Comparison of ENCODE assay signal across 15 mouse cellular contexts in the genomic region with DNA sequence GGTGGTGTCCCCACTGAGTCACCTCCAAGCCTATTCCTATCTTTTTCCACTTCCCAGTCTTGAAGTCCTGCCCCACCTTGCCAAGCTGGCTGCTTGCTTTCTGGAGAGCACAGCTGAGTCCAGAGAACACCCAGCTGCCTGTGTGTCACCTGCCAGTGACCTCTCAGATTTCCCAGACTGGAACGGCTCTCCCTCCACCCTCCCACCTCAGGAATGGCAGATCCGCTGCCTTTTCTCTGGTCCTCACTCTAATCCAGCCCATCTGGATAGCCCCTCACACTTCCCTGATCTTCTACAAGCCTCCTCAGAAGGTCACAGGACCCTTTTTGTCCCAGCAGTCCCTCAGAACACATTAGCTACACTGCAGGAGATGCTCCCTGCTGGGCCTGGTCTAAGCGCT.
DNase-seq lines count a peak whose midpoint lies in the region; ATAC-seq and TF ChIP-seq lines count a peak whose summit lies in the region.
"Had no signal": no experiment of that assay in that cellular context is flagged by ENCODE, and none has a peak within 500 bp of the region (broad histone marks: within the 10 kb centered on the region; RNA-seq: fewer than 3 reads in every experiment).

No protein-coding gene starts in this region.

- no peak for DNase-seq in forebrain, embryonic 11.5 days (ENCODE audit: low spot score)
- DNase-seq in urinary bladder, postnatal 14 days (ENCODE audit: low spot score), result peak; percentile 12
- no peak for DNase-seq in urinary bladder, postnatal 10 days (ENCODE audit: low spot score)
- DNase-seq in limb, embryonic 14.5 days (ENCODE audit: low spot score), result peak; percentile 25
- DNase-seq in adrenal gland, postnatal 14 days, result no peak
- no peak for DNase-seq in right cerebral cortex, postnatal 4 days
- DNase-seq: adrenal gland, postnatal 10 days; cerebellum, adult 11-12 months; heart, adult 2 months; kidney, postnatal 36 days; thymus, adult 2 months had no signal

- H3K36me3 ChIP-seq in forebrain, embryonic 13.5 days (ENCODE audit: poor library complexity, severe bottlenecking), result no peaks in the 10 kb centered on the region
- no peaks in the 10 kb centered on the region for H3K36me3 ChIP-seq in forebrain, embryonic 11.5 days (ENCODE audit: control insufficient read depth, insufficient read depth, low read length)
- H3K36me3 ChIP-seq in limb, embryonic 14.5 days (ENCODE audit: control insufficient read depth, insufficient read depth, low read length), result no peaks in the 10 kb centered on the region
- H3K36me3 ChIP-seq: limb, embryonic 12.5 days had no signal

- peak overlapping the region; percentile 54 for H3K27ac ChIP-seq in forebrain, embryonic 13.5 days
- no peak overlapping the region for H3K27ac ChIP-seq in forebrain, embryonic 11.5 days (ENCODE audit: low read depth, low read length)
- H3K27ac ChIP-seq in limb, embryonic 14.5 days (replicated peaks; ENCODE audit: low read depth, low read length), result no peak overlapping the region
- H3K27ac ChIP-seq: heart, adult 2 months; hindbrain, embryonic 14.5 days; limb, embryonic 12.5 days had no signal

- ATAC-seq in forebrain, embryonic 13.5 days, result no peak
- no peak for ATAC-seq in forebrain, embryonic 11.5 days (replicated peaks; ENCODE audit: low FRiP score)
- ATAC-seq in limb, embryonic 14.5 days (ENCODE audit: low FRiP score, low read depth), result peak; percentile 47; the same call in 1 of the 2 replicates
- ATAC-seq in granulocyte monocyte progenitor cell, adult 5-6 weeks (replicated peaks; ENCODE audit: poor library complexity, severe bottlenecking), result no peak

- H3K27me3 ChIP-seq in forebrain, embryonic 13.5 days, result no peaks in the 10 kb centered on the region
- no peaks in the 10 kb centered on the region for H3K27me3 ChIP-seq in forebrain, embryonic 11.5 days (ENCODE audit: control insufficient read depth, insufficient read depth, low read length)
- no peaks in the 10 kb centered on the region; the same call in 1 of the 2 replicates for H3K27me3 ChIP-seq in limb, embryonic 14.5 days (ENCODE audit: control insufficient read depth, insufficient read depth, low read length)

- no peaks in the 10 kb centered on the region for H3K9me3 ChIP-seq in forebrain, embryonic 13.5 days (replicated peaks)
- no peaks in the 10 kb centered on the region for H3K9me3 ChIP-seq in forebrain, embryonic 11.5 days (ENCODE audit: control insufficient read depth, low read length)
- no peaks in the 10 kb centered on the region for H3K9me3 ChIP-seq in limb, embryonic 14.5 days (ENCODE audit: control insufficient read depth, low read length)

- H3K4me3 ChIP-seq in forebrain, embryonic 13.5 days, result no peak overlapping the region
- no peak overlapping the region for H3K4me3 ChIP-seq in forebrain, embryonic 11.5 days (ENCODE audit: low read depth, low read length)
- H3K4me3 ChIP-seq in limb, embryonic 14.5 days (replicated peaks; ENCODE audit: low read length), result no peak overlapping the region
- H3K4me3 ChIP-seq: heart, adult 2 months; limb, embryonic 12.5 days had no signal

- 8% methylated on average over 3 of the region's 3 CpGs for WGBS in forebrain, embryonic 13.5 days
- WGBS in forebrain, embryonic 11.5 days, result 8% methylated on average over 3 of the region's 3 CpGs
- WGBS in limb, embryonic 14.5 days, result 9% methylated on average over 3 of the region's 3 CpGs

- no peak overlapping the region for H3K9ac ChIP-seq in forebrain, embryonic 13.5 days
- no peak overlapping the region for H3K9ac ChIP-seq in forebrain, embryonic 11.5 days (ENCODE audit: low read length)
- no peak overlapping the region for H3K9ac ChIP-seq in limb, embryonic 14.5 days (ENCODE audit: low read depth, low read length, severe bottlenecking)
- H3K9ac ChIP-seq: hindbrain, embryonic 14.5 days; limb, embryonic 12.5 days had no signal

- no peak for TF ChIP-seq POLR2A in limb, embryonic 14.5 days (IDR thresholded peaks at IDR 0.05; ENCODE audit: borderline replicate concordance, extremely low read depth, insufficient read depth, insufficient read length)

- H3K4me2 ChIP-seq in forebrain, embryonic 13.5 days, result no peak overlapping the region
- H3K4me2 ChIP-seq in forebrain, embryonic 11.5 days (ENCODE audit: low read depth, low read length, severe bottlenecking), result no peak overlapping the region
- H3K4me2 ChIP-seq in limb, embryonic 14.5 days (replicated peaks; ENCODE audit: low read depth, low read length, severe bottlenecking), result no peak overlapping the region
- H3K4me2 ChIP-seq: hindbrain, embryonic 14.5 days; limb, embryonic 12.5 days had no signal

- peaks cover 32% of the 10 kb centered on the region for H3K4me1 ChIP-seq in forebrain, embryonic 13.5 days
- peaks cover 8% of the 10 kb centered on the region; the same call in 1 of the 2 replicates for H3K4me1 ChIP-seq in forebrain, embryonic 11.5 days (replicated peaks; ENCODE audit: control insufficient read depth, insufficient read depth, low read length)
- H3K4me1 ChIP-seq in limb, embryonic 14.5 days (ENCODE audit: control insufficient read depth, insufficient read depth, low read length), result peaks cover 12% of the 10 kb centered on the region; the same call in 1 of the 2 replicates

Comparison
In these comparisons a context has a peak if more than half of its experiments do, and no peak if none do; other contexts are left out.
1. DNase-seq: peak in urinary bladder, postnatal 14 days (single experiment) and limb, embryonic 14.5 days (single experiment); none in forebrain, embryonic 11.5 days (single experiment), urinary bladder, postnatal 10 days (single experiment), adrenal gland, postnatal 14 days (single experiment) and right cerebral cortex, postnatal 4 days (single experiment).